Mouse (Mus musculus) limb, embryonic 15.5 days (tissue): ENCODE measurements around the gene Smoc2. TPM values are rescaled to one million over a fixed set of nuclear protein-coding genes. Genes with fewer than 3 reads are reported as not detected.

ENCODE experiments used
- ATAC-seq: fragments of 200-750 bp; cut with Nextera tagmentation; 2 replicates; pipeline ENCODE4 v1.8.0; 2017; ENCODE audit warnings: low read depth, moderate TSS enrichment; ENCODE audit not compliant: insufficient number of reproducible peaks, low FRiP score, low TSS enrichment
- H3K27ac ChIP-seq: fragments of 300-500 bp; sonication (generic); 2 replicates; pipeline ENCODE4 v1.5.1; 2015; ENCODE audit warnings: moderate library complexity, mild to moderate bottlenecking, inconsistent platforms
- H3K27me3 ChIP-seq: fragments of 300-500 bp; sonication (generic); 2 replicates; pipeline ENCODE4 v1.6.1; 2015; ENCODE audit warnings: inconsistent platforms
- H3K36me3 ChIP-seq: fragments of 300-500 bp; sonication (generic); 2 replicates; pipeline ENCODE4 v1.6.1; 2015; ENCODE audit warnings: inconsistent platforms
- H3K4me1 ChIP-seq: fragments of 300-500 bp; sonication (generic); 2 replicates; pipeline ENCODE4 v1.6.1; 2015; ENCODE audit warnings: inconsistent platforms
- H3K4me2 ChIP-seq: fragments of 300-500 bp; sonication (generic); 2 replicates; pipeline ENCODE4 v1.6.1; 2015; ENCODE audit warnings: mild to moderate bottlenecking, inconsistent platforms
- H3K4me3 ChIP-seq: fragments of 300-500 bp; sonication (generic); 2 replicates; pipeline ENCODE4 v1.5.1; 2015; ENCODE audit warnings: mild to moderate bottlenecking, inconsistent platforms
- H3K9ac ChIP-seq: fragments of 300-500 bp; sonication (generic); 2 replicates; pipeline ENCODE4 v1.6.1; 2015; ENCODE audit warnings: inconsistent platforms
- H3K9me3 ChIP-seq: fragments of 300-500 bp; sonication (generic); 2 replicates; pipeline ENCODE4 v1.6.1; 2016; ENCODE audit warnings: inconsistent platforms
- WGBS: fragments of 180-500 bp; shearing (Covaris S2); methylation state at CpG from one replicate; pipeline ENCODE4 v1.1.7; 2015; 5-methylcytosine and 5-hydroxymethylcytosine counted together
- polyA plus RNA-seq: library from polyadenylated mRNA; unstranded; fragments of >200 nt; fragmentation: Nextera tagmentation; extraction: Ambion mirVana; gene quantifications from 2 replicates; pipeline ENCODE4 v1.2.1, GENCODE M21; 2015

Gene Smoc2
- polyA plus RNA-seq, 1 experiment from 2014 or later = 183 TPM

GRCm38 (mm10) chr17:14280425-14280833, 1.1 kb downstream of the Smoc2 start:
- Histone ChIP-seq H3K36me3 (no peaks in the 10 kb centered on the region), H3K4me2 (peak overlapping the region; percentile 93), H3K9me3 (no peaks in the 10 kb centered on the region), H3K27me3 (peaks cover 42% of the 10 kb centered on the region), H3K27ac (peak overlapping the region; percentile 54; the same call in 1 of the 2 replicates), H3K4me1 (peaks cover 26% of the 10 kb centered on the region), H3K9ac (peak overlapping the region; percentile 39), H3K4me3 (peak overlapping the region; percentile 60)
- ATAC-seq = 0 out of 2 replicates have a peak, but pooled peaks have one; percentile 25
- WGBS = under 1% methylated on average over 31 of the region's 31 CpGs

GRCm38 (mm10) chr17:14288015-14288616, 8.8 kb downstream of the Smoc2 start:
- no peak overlapping the region for H3K27ac ChIP-seq
- H3K36me3 ChIP-seq = no peaks in the 10 kb centered on the region
- peaks cover 9% of the 10 kb centered on the region; the same call in 1 of the 2 replicates for H3K4me1 ChIP-seq
- no peak overlapping the region for H3K4me3 ChIP-seq
- H3K9me3 ChIP-seq = no peaks in the 10 kb centered on the region
- no peak for ATAC-seq
- H3K4me2 ChIP-seq = no peak overlapping the region
- 30% methylated on average over 7 of the region's 7 CpGs for WGBS
- 0 out of 2 replicates have a peak, but pooled peaks cover 7% of the 10 kb centered on the region for H3K27me3 ChIP-seq
- H3K9ac ChIP-seq = no peak overlapping the region

- no peak for ATAC-seq
- 72% methylated on average over 5 of the region's 5 CpGs for WGBS
Measured at GRCm38 (mm10) chr17:14293617-14294016, 14.3 kb downstream of the Smoc2 start.

GRCm38 (mm10) chr17:14295146-14295545, 15.8 kb downstream of the Smoc2 start:
- H3K4me1 ChIP-seq = no peaks in the 10 kb centered on the region
- ATAC-seq = no peak
- no peak overlapping the region for H3K9ac ChIP-seq
- H3K27me3 ChIP-seq = no peaks in the 10 kb centered on the region
- H3K4me3 ChIP-seq = no peak overlapping the region
- H3K4me2 ChIP-seq = no peak overlapping the region
- H3K27ac ChIP-seq = no peak overlapping the region
- H3K9me3 ChIP-seq = no peaks in the 10 kb centered on the region
- H3K36me3 ChIP-seq = no peaks in the 10 kb centered on the region
- 86% methylated on average over 3 of the region's 3 CpGs for WGBS

More at GRCm38 (mm10) chr17:14293617-14294016, 14.3 kb downstream of the Smoc2 start:
- H3K9me3 ChIP-seq = no peaks in the 10 kb centered on the region
- H3K27ac ChIP-seq = no peak overlapping the region
- no peaks in the 10 kb centered on the region for H3K36me3 ChIP-seq
- H3K9ac ChIP-seq = no peak overlapping the region
- no peaks in the 10 kb centered on the region for H3K4me1 ChIP-seq
- no peaks in the 10 kb centered on the region for H3K27me3 ChIP-seq
- no peak overlapping the region for H3K4me2 ChIP-seq
- H3K4me3 ChIP-seq = no peak overlapping the region

- H3K36me3 ChIP-seq = no peaks in the 10 kb centered on the region
- no peak for ATAC-seq
- no peak overlapping the region for H3K9ac ChIP-seq
- H3K4me3 ChIP-seq = no peak overlapping the region
- H3K4me2 ChIP-seq = no peak overlapping the region
- H3K9me3 ChIP-seq = no peaks in the 10 kb centered on the region
- H3K4me1 ChIP-seq = peaks cover 5% of the 10 kb centered on the region; the same call in 1 of the 2 replicates
- 74% methylated on average over 5 of the region's 5 CpGs for WGBS
- H3K27me3 ChIP-seq = no peaks in the 10 kb centered on the region
- no peak overlapping the region for H3K27ac ChIP-seq
Measured at GRCm38 (mm10) chr17:14300361-14300760, 21.1 kb downstream of the Smoc2 start.

- H3K36me3 ChIP-seq = no peaks in the 10 kb centered on the region
- H3K4me1 ChIP-seq = peaks cover 5% of the 10 kb centered on the region; the same call in 1 of the 2 replicates
- H3K27ac ChIP-seq = no peak overlapping the region
- no peak for ATAC-seq
- no peak overlapping the region for H3K4me2 ChIP-seq
- H3K9me3 ChIP-seq = no peaks in the 10 kb centered on the region
- WGBS = 44% methylated on average over 7 of the region's 7 CpGs
- no peak overlapping the region for H3K9ac ChIP-seq
- no peak overlapping the region for H3K4me3 ChIP-seq
- H3K27me3 ChIP-seq = no peaks in the 10 kb centered on the region
Measured at GRCm38 (mm10) chr17:14301491-14302344, 22.4 kb downstream of the Smoc2 start.

GRCm38 (mm10) chr17:14302356-14302755, 23.1 kb downstream of the Smoc2 start:
- Histone ChIP-seq H3K9me3 (no peaks in the 10 kb centered on the region), H3K27ac (no peak overlapping the region), H3K4me3 (no peak overlapping the region), H3K9ac (no peak overlapping the region), H3K4me2 (no peak overlapping the region), H3K36me3 (no peaks in the 10 kb centered on the region), H3K4me1 (peaks cover 5% of the 10 kb centered on the region; the same call in 1 of the 2 replicates), H3K27me3 (no peaks in the 10 kb centered on the region)
- no peak for ATAC-seq
- 47% methylated on average over 6 of the region's 6 CpGs for WGBS

- no peak overlapping the region for H3K27ac ChIP-seq
- WGBS = 97% methylated on average over 6 of the region's 6 CpGs
- ATAC-seq = no peak
- H3K4me1 ChIP-seq = peaks cover 5% of the 10 kb centered on the region; the same call in 1 of the 2 replicates
- H3K9ac ChIP-seq = no peak overlapping the region
- no peaks in the 10 kb centered on the region for H3K36me3 ChIP-seq
- H3K9me3 ChIP-seq = no peaks in the 10 kb centered on the region
- no peak overlapping the region for H3K4me3 ChIP-seq
- H3K27me3 ChIP-seq = no peaks in the 10 kb centered on the region
- no peak overlapping the region for H3K4me2 ChIP-seq
Measured at GRCm38 (mm10) chr17:14303722-14304121, 24.4 kb downstream of the Smoc2 start.

- H3K4me2 ChIP-seq = no peak overlapping the region
- 67% methylated on average over 3 of the region's 3 CpGs for WGBS
- no peaks in the 10 kb centered on the region for H3K27me3 ChIP-seq
- no peaks in the 10 kb centered on the region for H3K9me3 ChIP-seq
- no peak overlapping the region for H3K9ac ChIP-seq
- no peaks in the 10 kb centered on the region for H3K36me3 ChIP-seq
- ATAC-seq = no peak
- H3K4me3 ChIP-seq = no peak overlapping the region
- H3K27ac ChIP-seq = no peak overlapping the region
- peaks cover 16% of the 10 kb centered on the region; the same call in 1 of the 2 replicates for H3K4me1 ChIP-seq
Measured at GRCm38 (mm10) chr17:14309884-14310283, 30.6 kb downstream of the Smoc2 start.

GRCm38 (mm10) chr17:14312440-14312839, 33.1 kb downstream of the Smoc2 start:
- no peaks in the 10 kb centered on the region for H3K9me3 ChIP-seq
- WGBS = 74% methylated on average over 6 of the region's 6 CpGs
- no peak overlapping the region for H3K27ac ChIP-seq
- H3K4me2 ChIP-seq = no peak overlapping the region
- no peak overlapping the region for H3K9ac ChIP-seq
- peaks cover 16% of the 10 kb centered on the region; the same call in 1 of the 2 replicates for H3K4me1 ChIP-seq
- no peak overlapping the region for H3K4me3 ChIP-seq
- no peaks in the 10 kb centered on the region for H3K36me3 ChIP-seq
- no peak for ATAC-seq
- H3K27me3 ChIP-seq = no peaks in the 10 kb centered on the region

- H3K27ac ChIP-seq = no peak overlapping the region
- no peaks in the 10 kb centered on the region for H3K27me3 ChIP-seq
- no peak overlapping the region for H3K9ac ChIP-seq
- H3K36me3 ChIP-seq = no peaks in the 10 kb centered on the region
- no peak for ATAC-seq
- no peak overlapping the region for H3K4me2 ChIP-seq
- peaks cover 12% of the 10 kb centered on the region; the same call in 1 of the 2 replicates for H3K4me1 ChIP-seq
- no peaks in the 10 kb centered on the region for H3K9me3 ChIP-seq
- 63% methylated on average over 1 of the region's 1 CpGs for WGBS
- H3K4me3 ChIP-seq = no peak overlapping the region
Measured at GRCm38 (mm10) chr17:14314308-14314707, 35.0 kb downstream of the Smoc2 start.

- Histone ChIP-seq H3K9me3 (no peaks in the 10 kb centered on the region), H3K27ac (no peak overlapping the region), H3K4me2 (no peak overlapping the region), H3K4me3 (no peak overlapping the region), H3K9ac (no peak overlapping the region), H3K4me1 (0 out of 2 replicates have a peak, but pooled peaks cover 7% of the 10 kb centered on the region), H3K36me3 (no peaks in the 10 kb centered on the region), H3K27me3 (no peaks in the 10 kb centered on the region)
- ATAC-seq = no peak
- 85% methylated on average over 7 of the region's 7 CpGs for WGBS
Measured at GRCm38 (mm10) chr17:14316536-14316935, 37.2 kb downstream of the Smoc2 start.
